In genomic region chr3:56108101-56108500, GRCm38 (mm10) we compare ENCODE assay signal across 24 mouse cellular contexts.
DNase-seq lines count a peak whose midpoint lies in the region; ATAC-seq lines count a peak whose summit lies in the region.
"Had no signal": no experiment of that assay in that cellular context is flagged by ENCODE, and none has a peak within 500 bp of the region (broad histone marks: within the 10 kb centered on the region; RNA-seq: fewer than 3 reads in every experiment).

No protein-coding gene starts in this region.

- no peaks in the 10 kb centered on the region for H3K36me3 ChIP-seq in kidney, embryonic 14.5 days (ENCODE audit: control insufficient read depth, insufficient read depth, low read length)
- H3K36me3 ChIP-seq: embryonic facial prominence, embryonic 10.5 days; embryonic facial prominence, embryonic 12.5 days; forebrain, embryonic 15.5 days; G1E had no signal

- WGBS in kidney, embryonic 14.5 days: 45% methylated on average over 2 of the region's 2 CpGs

- H3K27ac ChIP-seq in kidney, embryonic 14.5 days (ENCODE audit: low read depth, low read length): no peak overlapping the region
- H3K27ac ChIP-seq: embryonic facial prominence, embryonic 10.5 days; embryonic facial prominence, embryonic 12.5 days; forebrain, embryonic 13.5 days; forebrain, embryonic 15.5 days had no signal

- no peak overlapping the region for H3K4me3 ChIP-seq in kidney, embryonic 14.5 days (ENCODE audit: low read length)
- H3K4me3 ChIP-seq: embryonic facial prominence, embryonic 10.5 days; embryonic facial prominence, embryonic 12.5 days; forebrain, embryonic 13.5 days; forebrain, embryonic 15.5 days had no signal

- H3K4me1 ChIP-seq in kidney, embryonic 14.5 days (ENCODE audit: control insufficient read depth, insufficient read depth, low read length): no peaks in the 10 kb centered on the region; the same call in 1 of the 2 replicates
- H3K4me1 ChIP-seq: embryonic facial prominence, embryonic 10.5 days; embryonic facial prominence, embryonic 12.5 days; forebrain, embryonic 13.5 days; forebrain, embryonic 15.5 days had no signal

- H3K4me2 ChIP-seq in kidney, embryonic 14.5 days (replicated peaks; ENCODE audit: low read depth, low read length): no peak overlapping the region
- H3K4me2 ChIP-seq: embryonic facial prominence, embryonic 12.5 days; forebrain, embryonic 13.5 days; forebrain, embryonic 15.5 days had no signal

- no peak for ATAC-seq in kidney, embryonic 14.5 days (ENCODE audit: low FRiP score, low TSS enrichment)
- ATAC-seq: activated CD4-positive, CD25-positive, alpha-beta regulatory T cell, adult 4 months; CD4-positive, CD25-positive, alpha-beta regulatory T cell, adult 4 months; forebrain, embryonic 13.5 days; forebrain, embryonic 15.5 days; Patski had no signal

- no peak overlapping the region for H3K9ac ChIP-seq in kidney, embryonic 14.5 days (ENCODE audit: low read depth, low read length)
- H3K9ac ChIP-seq: embryonic facial prominence, embryonic 12.5 days; forebrain, embryonic 13.5 days; forebrain, embryonic 15.5 days had no signal

- peak; percentile 5 for DNase-seq in kidney, adult 11 months
- DNase-seq in kidney, adult 18-20 months: no peak
- peak; percentile 18 to 36 for DNase-seq in kidney, adult 8-10 months
- no peak for DNase-seq in kidney, postnatal 4 days
- peak; percentile 35 to 45 for DNase-seq in kidney, postnatal 36 days
- DNase-seq: adrenal gland, adult 8-10 months; adrenal gland, postnatal 14 days; adrenal gland, postnatal 36 days; B cell, adult 2 months; cerebellum, adult 11-12 months; cerebellum, adult 2 months; cerebellum, adult 9-10 months; cerebellum, postnatal 10 days; cerebellum, postnatal 25 days had no signal

- no peaks in the 10 kb centered on the region for H3K27me3 ChIP-seq in kidney, embryonic 14.5 days (ENCODE audit: control insufficient read depth, insufficient read depth, low read length)
- H3K27me3 ChIP-seq: CH12.LX; embryonic facial prominence, embryonic 12.5 days; forebrain, embryonic 13.5 days; forebrain, embryonic 15.5 days; Patski had no signal

- no peaks in the 10 kb centered on the region for H3K9me3 ChIP-seq in kidney, embryonic 14.5 days (ENCODE audit: control insufficient read depth, low read length)
- H3K9me3 ChIP-seq: embryonic facial prominence, embryonic 10.5 days; embryonic facial prominence, embryonic 12.5 days; forebrain, embryonic 13.5 days; forebrain, embryonic 15.5 days; G1E had no signal

Comparison
In these comparisons a context has a peak if more than half of its experiments do, and no peak if none do; other contexts are left out.
1. DNase-seq: peak in kidney, adult 11 months (single experiment), kidney, adult 8-10 months (2 of 2) and kidney, postnatal 36 days (2 of 2); none in kidney, adult 18-20 months (single experiment) and kidney, postnatal 4 days (0 of 2).